Mouse (Mus musculus) stomach, adult 2 months (tissue): ENCODE measurements around the gene Klhl11. TPM values are rescaled to one million over a fixed set of nuclear protein-coding genes. Genes with fewer than 3 reads are reported as not detected.

ENCODE experiments used
- polyA plus RNA-seq: library from polyadenylated mRNA; depleted of rRNA; stranded (reverse); fragments of >200 nt; gene quantifications from 2 replicates; pipeline ENCODE4 v1.2.3, GENCODE M21; 2012; rRNA removed

Gene Klhl11
- 0.87 and 1.6 TPM in 2 replicates for polyA plus RNA-seq

DNA sequence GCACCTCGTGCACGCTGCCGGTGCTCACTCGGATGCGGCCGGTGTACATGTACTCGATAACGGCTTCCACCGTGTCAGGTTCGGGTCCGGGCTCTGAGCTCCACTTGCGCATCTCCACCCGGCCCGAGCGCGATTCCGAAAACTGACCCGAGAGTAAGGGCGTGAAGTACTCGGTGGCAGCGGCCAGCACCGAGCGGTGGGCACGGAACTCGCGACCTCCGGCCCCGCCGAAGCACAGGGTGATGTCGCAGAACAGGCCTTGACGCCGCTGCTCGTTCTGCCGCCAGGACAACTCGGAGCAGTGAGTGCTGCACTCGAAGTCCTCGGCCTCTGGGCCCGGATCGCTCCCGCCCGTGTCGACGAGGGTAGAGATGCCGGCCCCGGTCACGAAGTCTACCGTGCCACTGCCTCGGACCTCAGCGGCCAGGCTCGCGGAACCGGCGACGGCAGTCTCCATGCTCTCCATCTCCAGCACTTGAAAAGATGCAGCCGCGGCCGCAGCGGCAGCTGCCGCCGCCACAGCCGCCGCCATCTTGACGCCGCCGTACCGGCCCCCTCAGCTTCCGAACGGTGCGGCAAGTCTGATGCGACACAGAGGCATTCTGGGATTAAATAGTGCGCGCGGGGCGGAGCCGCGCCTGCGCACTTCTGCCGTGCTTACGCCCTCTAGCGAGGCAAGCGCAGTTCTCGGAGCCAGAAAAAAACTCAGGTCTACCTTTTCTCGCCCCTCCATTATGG, at the start of gene Klhl11:
Klhl11 (minus strand) TSS at position 545 of the 738 bp plus-strand sequence.

GRCm38 (mm10) chr11:100441797-100442196, 30.7 kb downstream of the Klhl11 start, which contains the start of the genes Nt5c3b and Klhl10:
Gene Nt5c3b, minus strand, starts transcription at chr11:100441808.
Gene Klhl10, plus strand, starts transcription at chr11:100441917.

GRCm38 (mm10) chr11:100414914-100415822, 57.4 kb downstream of the Klhl11 start, which contains the start of gene Fkbp10:
Gene Fkbp10, plus strand, starts transcription at chr11:100415697.

DNA sequence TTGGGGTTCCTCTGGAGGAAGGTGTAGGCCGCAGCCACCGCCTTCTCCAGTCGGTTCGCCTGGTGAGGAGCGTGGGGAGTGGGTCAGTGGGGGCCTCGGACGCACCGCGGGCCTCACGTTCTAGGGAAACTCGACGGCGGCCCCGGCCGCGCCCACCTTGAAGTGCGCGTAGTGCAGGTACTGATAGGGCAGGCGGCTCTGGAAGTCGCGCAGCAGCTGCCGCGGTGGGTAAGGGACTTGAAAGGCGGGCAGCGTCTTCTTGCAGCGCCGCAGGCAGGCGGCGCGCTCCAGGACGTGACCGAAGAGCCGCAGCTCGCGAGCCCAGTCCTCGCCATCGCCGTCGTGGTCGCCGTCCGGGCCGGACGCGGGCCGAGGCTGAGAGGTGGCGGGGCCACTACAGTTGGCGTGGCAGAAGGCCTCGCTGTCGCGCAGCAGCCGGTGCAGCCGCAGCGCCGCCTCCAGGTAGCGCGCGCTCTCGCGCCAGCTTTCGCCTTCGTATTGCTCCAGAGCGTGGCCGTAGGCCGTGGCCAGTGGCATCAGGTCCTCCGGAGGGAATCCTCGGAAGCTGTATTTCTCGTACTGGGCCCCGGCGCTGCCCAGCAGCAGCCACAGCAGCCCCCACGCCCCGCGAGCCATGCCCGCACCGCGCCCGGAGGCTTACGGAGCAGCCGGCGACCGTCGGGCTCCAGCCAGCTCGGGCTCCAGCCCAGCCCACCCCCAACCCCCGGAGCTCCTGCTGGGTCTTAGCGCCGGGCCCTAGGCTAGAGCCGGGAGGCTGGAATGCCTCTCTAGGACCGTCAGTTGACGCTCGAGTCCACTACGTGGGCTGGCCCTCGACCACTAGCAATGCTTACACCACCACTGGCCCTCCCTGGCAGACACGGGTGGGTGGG, 58.3 kb downstream of the Klhl11 start, which contains the start of gene P3h4:
P3h4 (minus strand) TSS at position 816 of the 893 bp plus-strand sequence.

Other genes starting within 250 kb of the Klhl11 start
- 5.1 and 6.5 TPM in 2 replicates for gene Krt16, start 223.8 kb downstream of the Klhl11 start, polyA plus RNA-seq
- 20.4 and 26.8 TPM in 2 replicates for gene Krt17, start 211.7 kb downstream of the Klhl11 start, polyA plus RNA-seq
- gene Krt42, start 202.9 kb downstream of the Klhl11 start, polyA plus RNA-seq, result 0.11 and 0.31 TPM in 2 replicates
- gene Eif1, start 152.9 kb downstream of the Klhl11 start, polyA plus RNA-seq, result 59.7 and 89.2 TPM in 2 replicates
- 1,071 and 1,807 TPM in 2 replicates for gene Gast, start 138.3 kb downstream of the Klhl11 start, polyA plus RNA-seq
- 3.8 and 4.4 TPM in 2 replicates for gene Hap1, start 116.6 kb downstream of the Klhl11 start, polyA plus RNA-seq
- 512 and 547 TPM in 2 replicates for gene Jup, start 75.0 kb downstream of the Klhl11 start, polyA plus RNA-seq
- 39.0 and 53.0 TPM in 2 replicates for gene P3h4, start 57.9 kb downstream of the Klhl11 start, polyA plus RNA-seq
- gene Fkbp10, start 57.0 kb downstream of the Klhl11 start, polyA plus RNA-seq, result 18.7 and 21.9 TPM in 2 replicates
- 11.5 and 11.8 TPM in 2 replicates for gene Nt5c3b, start 30.9 kb downstream of the Klhl11 start, polyA plus RNA-seq
- gene Klhl10, start 30.8 kb downstream of the Klhl11 start, polyA plus RNA-seq, result 0.03 TPM in 1 of 2 replicates, not detected in the other
- 17.6 and 20.0 TPM in 2 replicates for gene Acly, start 55.3 kb upstream of the Klhl11 start, polyA plus RNA-seq
- 0.19 and 0.40 TPM in 2 replicates for gene Ttc25, start 72.9 kb upstream of the Klhl11 start, polyA plus RNA-seq
- 9.3 and 11.7 TPM in 2 replicates for gene Cnp, start 102.2 kb upstream of the Klhl11 start, polyA plus RNA-seq
- gene Nkiras2, start 146.5 kb upstream of the Klhl11 start, polyA plus RNA-seq, result 45.0 and 47.0 TPM in 2 replicates
- gene Dnajc7, start 147.4 kb upstream of the Klhl11 start, polyA plus RNA-seq, result 3.6 and 5.6 TPM in 2 replicates
- gene Zfp385c, start 219.7 kb upstream of the Klhl11 start, polyA plus RNA-seq, result 2.3 TPM in 2 replicates
- 2.0 and 5.4 TPM in 2 replicates for gene Dhx58, start 231.5 kb upstream of the Klhl11 start, polyA plus RNA-seq
- 20.3 and 20.9 TPM in 2 replicates for gene Kat2a, start 239.7 kb upstream of the Klhl11 start, polyA plus RNA-seq
- gene Hspb9, start 241.1 kb upstream of the Klhl11 start, polyA plus RNA-seq, result not detected in 2 replicates